Mouse (Mus musculus): ENCODE data around the gene Tex38. TPM values are rescaled to one million over a fixed set of nuclear protein-coding genes. Genes with fewer than 3 reads are reported as not detected.
A peak's percentile ranks its signal among the peaks of the same experiment; 100 is the strongest.

Tex38 gene
- polyA plus RNA-seq, 1 experiment = not detected

- Histone ChIP-seq H3K4me3 (ENCODE audit: low read depth, low read length) (no peak overlapping the region), H3K4me1 (ENCODE audit: control insufficient read depth, insufficient read depth, insufficient read length, low read length) (no peaks in the 10 kb centered on the region), H3K27me3 (ENCODE audit: control insufficient read depth, insufficient read depth, low read length) (no peaks in the 10 kb centered on the region), H3K36me3 (ENCODE audit: control insufficient read depth, insufficient read depth, low read length) (peaks cover 58% of the 10 kb centered on the region), H3K27ac (ENCODE audit: insufficient read depth, low read depth, low read length) (no peak overlapping the region)
- WGBS = 31% methylated on average over 1 of the region's 1 CpGs
- TF ChIP-seq POLR2A (IDR thresholded peaks at IDR 0.05; ENCODE audit: low read depth, low read length) (no peak), CTCF (IDR thresholded peaks at IDR 0.05; ENCODE audit: extremely low read depth, insufficient read length, insufficient replicate concordance, low read depth, low read length) (no peak)
Observed at GRCm38 (mm10) chr4:115749336-115749735, 31.5 kb downstream of the Tex38 start.

- no peaks in the 10 kb centered on the region for H3K27me3 ChIP-seq (ENCODE audit: control insufficient read depth, insufficient read depth, low read length)
- no peak for TF ChIP-seq POLR2A (IDR thresholded peaks at IDR 0.05; ENCODE audit: low read depth, low read length)
- TF ChIP-seq CTCF (IDR thresholded peaks at IDR 0.05; ENCODE audit: extremely low read depth, insufficient read length, insufficient replicate concordance, low read depth, low read length) = no peak
- peak overlapping the region; percentile 3; the same call in 1 of the 2 replicates for H3K27ac ChIP-seq (ENCODE audit: insufficient read depth, low read depth, low read length)
- H3K36me3 ChIP-seq (ENCODE audit: control insufficient read depth, insufficient read depth, low read length) = peaks cover 62% of the 10 kb centered on the region
- WGBS = 34% methylated on average over 1 of the region's 1 CpGs
- H3K4me3 ChIP-seq (ENCODE audit: low read depth, low read length) = no peak overlapping the region
- peaks cover 3% of the 10 kb centered on the region; the same call in 1 of the 2 replicates for H3K4me1 ChIP-seq (ENCODE audit: control insufficient read depth, insufficient read depth, insufficient read length, low read length)
Observed at GRCm38 (mm10) chr4:115748181-115748580, 32.6 kb downstream of the Tex38 start.

DNA sequence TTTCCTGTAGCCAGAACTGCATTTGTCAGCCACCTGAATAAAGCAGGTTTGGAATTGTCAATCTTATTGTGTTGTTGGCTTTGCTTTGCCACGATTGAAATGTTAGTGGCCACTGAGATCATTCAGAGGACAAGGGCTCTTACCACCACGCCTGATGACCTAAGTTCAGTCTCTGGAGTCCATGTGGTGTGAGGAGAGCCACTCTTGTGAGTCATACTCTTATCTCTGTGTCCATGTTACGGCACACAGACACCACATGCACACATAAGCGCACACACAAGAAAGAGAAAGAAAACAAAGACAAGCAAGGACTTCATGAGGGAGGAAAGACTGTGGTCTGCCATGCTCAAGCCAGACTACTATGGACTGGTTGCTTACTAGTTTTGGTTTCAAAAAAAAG is 37.7 kb downstream of the Tex38 start:
- 35% methylated on average over 4 of the region's 4 CpGs for WGBS
- peak overlapping the region; percentile 58; the same call in 1 of the 2 replicates for H3K27ac ChIP-seq (ENCODE audit: insufficient read depth, low read depth, low read length)
- H3K4me3 ChIP-seq (ENCODE audit: low read depth, low read length) = no peak overlapping the region
- peaks cover 7% of the 10 kb centered on the region for H3K4me1 ChIP-seq (ENCODE audit: control insufficient read depth, insufficient read depth, insufficient read length, low read length)
- no peak for TF ChIP-seq CTCF (IDR thresholded peaks at IDR 0.05; ENCODE audit: extremely low read depth, insufficient read length, insufficient replicate concordance, low read depth, low read length)
- no peak for TF ChIP-seq POLR2A (IDR thresholded peaks at IDR 0.05; ENCODE audit: low read depth, low read length)
- H3K36me3 ChIP-seq (ENCODE audit: control insufficient read depth, insufficient read depth, low read length) = peaks cover 50% of the 10 kb centered on the region
- no peaks in the 10 kb centered on the region for H3K27me3 ChIP-seq (ENCODE audit: control insufficient read depth, insufficient read depth, low read length)

- Histone ChIP-seq H3K27ac (ENCODE audit: insufficient read depth, low read depth, low read length) (peak overlapping the region; percentile 58; the same call in 1 of the 2 replicates), H3K4me3 (ENCODE audit: low read depth, low read length) (no peak overlapping the region), H3K36me3 (ENCODE audit: control insufficient read depth, insufficient read depth, low read length) (peaks cover 47% of the 10 kb centered on the region), H3K4me1 (ENCODE audit: control insufficient read depth, insufficient read depth, insufficient read length, low read length) (peaks cover 7% of the 10 kb centered on the region), H3K27me3 (ENCODE audit: control insufficient read depth, insufficient read depth, low read length) (no peaks in the 10 kb centered on the region)
- TF ChIP-seq CTCF (IDR thresholded peaks at IDR 0.05; ENCODE audit: extremely low read depth, insufficient read length, insufficient replicate concordance, low read depth, low read length) (no peak), POLR2A (IDR thresholded peaks at IDR 0.05; ENCODE audit: low read depth, low read length) (no peak)
Observed at GRCm38 (mm10) chr4:115742658-115743057, 38.2 kb downstream of the Tex38 start.

DNA sequence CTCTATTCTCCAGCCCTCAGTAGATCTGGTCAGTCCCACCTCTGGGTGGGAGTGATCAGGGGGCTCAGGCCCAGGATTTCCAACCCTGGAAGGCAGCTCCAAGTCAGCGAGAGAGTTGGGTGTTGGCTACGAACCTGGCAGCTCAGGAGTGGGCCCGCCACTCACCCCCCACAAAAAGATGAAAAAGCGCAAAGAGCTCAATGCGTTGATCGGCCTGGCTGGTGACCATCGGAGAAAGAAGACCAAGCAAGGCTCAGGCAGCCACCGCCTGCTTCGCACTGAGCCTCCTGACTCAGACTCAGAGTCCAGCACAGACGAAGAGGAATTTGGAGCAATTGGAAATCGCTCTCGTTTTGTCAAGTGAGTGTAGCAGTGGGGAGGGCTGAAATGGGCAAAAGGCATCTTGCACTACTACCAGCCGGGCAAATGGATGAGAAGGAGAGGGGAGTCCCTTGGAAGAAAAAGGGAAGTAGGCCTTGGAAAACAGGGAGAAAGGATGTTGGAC is 42.3 kb downstream of the Tex38 start:
- Histone ChIP-seq H3K27ac (ENCODE audit: insufficient read depth, low read depth, low read length) (peak overlapping the region; percentile 1; the same call in 1 of the 2 replicates), H3K4me3 (ENCODE audit: low read depth, low read length) (peak overlapping the region; percentile 72), H3K4me1 (ENCODE audit: control insufficient read depth, insufficient read depth, insufficient read length, low read length) (peaks cover 14% of the 10 kb centered on the region), H3K27me3 (ENCODE audit: control insufficient read depth, insufficient read depth, low read length) (no peaks in the 10 kb centered on the region), H3K36me3 (ENCODE audit: control insufficient read depth, insufficient read depth, low read length) (peaks cover 20% of the 10 kb centered on the region)
- 14% methylated on average over 13 of the region's 13 CpGs for WGBS
- no peak for TF ChIP-seq POLR2A (IDR thresholded peaks at IDR 0.05; ENCODE audit: low read depth, low read length)
- TF ChIP-seq CTCF (IDR thresholded peaks at IDR 0.05; ENCODE audit: extremely low read depth, insufficient read length, insufficient replicate concordance, low read depth, low read length) = no peak

DNA sequence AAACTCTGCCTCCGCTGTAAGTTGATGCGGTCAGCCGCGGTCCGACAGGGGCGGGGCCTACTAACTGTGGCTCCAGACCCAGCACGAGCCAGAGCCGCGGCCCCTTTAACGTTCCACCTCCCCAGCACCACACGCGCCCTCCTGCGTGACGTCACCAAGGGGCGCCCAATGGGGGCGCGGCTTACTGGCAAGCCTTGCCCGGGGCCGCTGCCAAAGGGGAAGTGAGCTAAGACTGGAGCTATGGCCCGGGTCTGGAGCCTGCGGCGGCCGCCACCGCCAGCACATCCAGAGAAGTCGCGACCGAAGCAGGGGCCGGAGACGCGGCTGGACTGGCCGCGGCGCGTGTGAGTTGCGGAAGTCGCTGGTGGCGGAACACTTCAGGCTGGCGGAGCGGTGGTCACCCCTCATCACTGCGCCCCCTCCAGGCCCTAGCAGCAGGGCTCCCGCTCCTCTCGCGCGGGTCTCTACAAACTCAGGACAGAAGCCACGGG is 43.2 kb downstream of the Tex38 start, which contains the start of gene Efcab14:
Gene Efcab14, plus strand, starts transcription at position 194 of the 491 bp plus-strand sequence.
- 1% methylated on average over 43 of the region's 45 CpGs for WGBS
- TF ChIP-seq POLR2A (IDR thresholded peaks at IDR 0.05; ENCODE audit: low read depth, low read length) (peak; percentile 83), CTCF (IDR thresholded peaks at IDR 0.05; ENCODE audit: extremely low read depth, insufficient read length, insufficient replicate concordance, low read depth, low read length) (peak; percentile 27; the same call in 1 of the 2 replicates)
- peaks cover 17% of the 10 kb centered on the region for H3K36me3 ChIP-seq (ENCODE audit: control insufficient read depth, insufficient read depth, low read length)
- peak within 1 kb of the TSS; percentile 74 for H3K27ac ChIP-seq (ENCODE audit: insufficient read depth, low read depth, low read length)
- peak within 1 kb of the TSS; percentile 99 for H3K4me3 ChIP-seq (ENCODE audit: low read depth, low read length)
- peaks cover 18% of the 10 kb centered on the region for H3K4me1 ChIP-seq (ENCODE audit: control insufficient read depth, insufficient read depth, insufficient read length, low read length)
- H3K27me3 ChIP-seq (ENCODE audit: control insufficient read depth, insufficient read depth, low read length) = no peaks in the 10 kb centered on the region

DNA sequence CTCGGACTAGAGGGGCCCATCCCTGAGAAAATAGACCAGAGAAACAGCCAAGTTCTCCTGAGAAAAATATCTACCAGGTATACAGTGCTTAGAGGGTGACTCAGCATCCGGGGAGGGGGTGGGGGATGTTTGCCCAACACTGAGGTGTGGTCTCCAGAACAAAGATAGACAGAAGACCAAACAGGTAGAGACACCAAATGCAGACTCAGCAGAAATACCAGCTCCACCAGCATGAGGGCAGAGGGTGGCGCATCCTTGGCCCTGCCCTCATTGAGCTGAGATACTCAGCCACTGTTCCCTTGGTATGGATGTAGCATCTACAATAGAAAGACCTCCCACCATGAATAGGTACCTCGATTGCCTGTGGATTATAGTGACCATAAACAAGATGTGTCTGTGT is 46.0 kb downstream of the Tex38 start:
- Histone ChIP-seq H3K36me3 (ENCODE audit: control insufficient read depth, insufficient read depth, low read length) (no peaks in the 10 kb centered on the region), H3K27me3 (ENCODE audit: control insufficient read depth, insufficient read depth, low read length) (no peaks in the 10 kb centered on the region), H3K27ac (ENCODE audit: insufficient read depth, low read depth, low read length) (no peak overlapping the region), H3K4me1 (ENCODE audit: control insufficient read depth, insufficient read depth, insufficient read length, low read length) (peaks cover 23% of the 10 kb centered on the region), H3K4me3 (ENCODE audit: low read depth, low read length) (no peak overlapping the region)
- 66% methylated on average over 4 of the region's 4 CpGs for WGBS
- no peak for TF ChIP-seq CTCF (IDR thresholded peaks at IDR 0.05; ENCODE audit: extremely low read depth, insufficient read length, insufficient replicate concordance, low read depth, low read length)
- TF ChIP-seq POLR2A (IDR thresholded peaks at IDR 0.05; ENCODE audit: low read depth, low read length) = no peak
